Mouse (Mus musculus) erythroid progenitor cell, adult 5-6 weeks (primary cell): ENCODE measurements around the gene Gm815. TPM values are rescaled to one million over a fixed set of nuclear protein-coding genes. Genes with fewer than 3 reads are reported as not detected.

Experiments
- ATAC-seq: replicated peaks from 2 replicates; pipeline ENCODE4 v1.8.0; 2016; ENCODE audit warnings: moderate number of reproducible peaks, mild to moderate bottlenecking, moderate TSS enrichment, inconsistent platforms; ENCODE audit not compliant: poor library complexity, low FRiP score, severe bottlenecking
- total RNA-seq, 2 experiments: library from RNA; stranded (forward) in 1 of 2; stranded (reverse) in 1 of 2; fragments of 150-400 nt in 1 of 2; fragments of 186-747, 209-891 nt in 1 of 2; gene quantifications; 2 replicates each; pipeline versions ENCODE4 v1.2.3 to v1.2.4; 2015 to 2017; ENCODE audit warnings: low replicate concordance in 2 of 2

The Gm815 gene
- total RNA-seq (2015; ENCODE audit: low replicate concordance) (not detected in 2 replicates), total RNA-seq (2017; ENCODE audit: low replicate concordance) (not detected in 2 replicates)

GRCm38 (mm10) chr19:26885616-26886015 is at the start of gene Gm815:
Gene Gm815, plus strand, starts transcription at chr19:26885881.
- ATAC-seq, result no peak

- ATAC-seq, result no peak
These were observed 48.1 kb upstream of the Gm815 start for GRCm38 (mm10) chr19:26837626-26838025.

GRCm38 (mm10) chr19:26843896-26844295 is 41.8 kb upstream of the Gm815 start:
- ATAC-seq, result no peak

GRCm38 (mm10) chr19:26844813-26845212 is 40.9 kb upstream of the Gm815 start:
- no peak for ATAC-seq

- no peak for ATAC-seq
These were observed 40.2 kb upstream of the Gm815 start for GRCm38 (mm10) chr19:26845276-26846016.

DNA sequence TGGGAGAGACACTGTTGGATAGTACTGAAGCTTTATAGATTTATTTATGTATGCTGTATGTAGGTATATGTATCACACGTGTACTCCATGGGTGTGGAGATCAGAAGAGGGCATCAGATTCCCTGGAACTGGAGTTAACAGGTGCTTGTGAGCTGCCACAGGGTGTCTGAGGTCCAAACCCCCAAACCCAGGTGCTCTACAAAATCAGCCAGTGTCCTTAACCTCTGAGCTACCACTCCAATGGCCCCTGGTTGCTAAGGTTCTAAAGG is 39.7 kb upstream of the Gm815 start:
- no peak for ATAC-seq

DNA sequence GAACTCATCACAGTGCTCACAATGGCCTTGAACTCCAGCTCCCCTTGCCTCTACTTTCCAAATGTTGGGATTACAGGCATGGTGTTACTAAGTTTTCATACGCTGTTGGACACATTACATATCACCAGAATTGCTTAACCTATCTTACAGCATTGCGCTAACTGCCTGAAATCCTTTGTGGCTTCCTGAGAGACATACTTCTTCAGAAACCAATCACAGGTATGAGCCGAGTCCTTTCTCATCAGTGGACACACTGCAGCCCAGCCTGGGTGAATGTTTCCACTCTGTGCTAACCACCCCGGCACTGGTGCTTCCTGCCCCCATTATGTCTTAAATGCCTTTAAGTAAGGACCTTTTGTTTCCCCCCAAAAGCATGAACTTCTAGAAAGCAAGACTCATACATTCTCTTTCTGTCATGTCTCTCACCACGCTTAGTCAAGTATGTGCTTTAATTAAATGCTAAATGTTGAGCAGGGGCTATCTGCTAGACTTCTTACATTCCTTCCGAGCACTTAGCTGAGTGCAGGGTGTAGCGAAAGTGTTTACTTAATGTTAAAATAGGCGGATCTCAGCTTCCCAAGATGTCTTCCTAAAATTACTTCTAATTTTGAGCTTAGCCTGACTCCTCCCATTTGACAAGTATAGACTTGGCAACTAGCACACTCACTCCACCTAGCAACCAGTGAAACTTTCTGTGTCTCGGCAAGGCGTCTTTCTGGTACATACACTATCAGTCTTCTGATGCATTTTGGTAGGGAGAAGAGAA is 34.5 kb upstream of the Gm815 start:
- no peak for ATAC-seq

GRCm38 (mm10) chr19:26852325-26852900 is 33.3 kb upstream of the Gm815 start:
- no peak for ATAC-seq

DNA sequence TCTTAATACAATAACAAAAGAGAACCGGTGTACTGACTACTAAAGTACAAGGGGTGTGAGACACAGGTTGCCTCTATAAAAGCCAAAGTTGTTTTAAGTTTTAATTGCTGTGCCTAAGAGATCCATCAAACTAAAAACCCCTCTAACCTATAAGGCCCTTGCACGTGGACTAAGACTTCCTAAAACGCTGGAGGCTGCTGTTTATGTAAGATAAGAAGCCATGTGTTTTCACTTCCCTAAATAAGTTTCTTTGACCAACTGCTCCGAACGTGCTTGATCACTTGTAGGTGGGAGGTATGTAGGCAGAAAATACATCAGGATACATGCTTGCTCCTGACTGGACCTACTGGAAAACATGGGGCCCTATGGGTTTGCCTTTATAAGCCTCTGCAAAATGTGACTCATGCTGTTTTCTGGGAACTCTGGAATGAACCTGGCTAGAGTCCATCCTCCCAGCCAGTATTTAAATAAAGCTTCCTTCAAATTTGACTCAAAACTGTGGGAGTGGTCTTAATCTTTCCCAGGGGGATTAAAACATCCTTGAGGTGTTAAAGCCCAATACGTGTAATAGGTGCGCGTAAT is 31.9 kb upstream of the Gm815 start:
- ATAC-seq, result no peak

GRCm38 (mm10) chr19:26854661-26855060 is 31.0 kb upstream of the Gm815 start:
- ATAC-seq, result no peak

GRCm38 (mm10) chr19:26855152-26855551 is 30.5 kb upstream of the Gm815 start:
- no peak for ATAC-seq

DNA sequence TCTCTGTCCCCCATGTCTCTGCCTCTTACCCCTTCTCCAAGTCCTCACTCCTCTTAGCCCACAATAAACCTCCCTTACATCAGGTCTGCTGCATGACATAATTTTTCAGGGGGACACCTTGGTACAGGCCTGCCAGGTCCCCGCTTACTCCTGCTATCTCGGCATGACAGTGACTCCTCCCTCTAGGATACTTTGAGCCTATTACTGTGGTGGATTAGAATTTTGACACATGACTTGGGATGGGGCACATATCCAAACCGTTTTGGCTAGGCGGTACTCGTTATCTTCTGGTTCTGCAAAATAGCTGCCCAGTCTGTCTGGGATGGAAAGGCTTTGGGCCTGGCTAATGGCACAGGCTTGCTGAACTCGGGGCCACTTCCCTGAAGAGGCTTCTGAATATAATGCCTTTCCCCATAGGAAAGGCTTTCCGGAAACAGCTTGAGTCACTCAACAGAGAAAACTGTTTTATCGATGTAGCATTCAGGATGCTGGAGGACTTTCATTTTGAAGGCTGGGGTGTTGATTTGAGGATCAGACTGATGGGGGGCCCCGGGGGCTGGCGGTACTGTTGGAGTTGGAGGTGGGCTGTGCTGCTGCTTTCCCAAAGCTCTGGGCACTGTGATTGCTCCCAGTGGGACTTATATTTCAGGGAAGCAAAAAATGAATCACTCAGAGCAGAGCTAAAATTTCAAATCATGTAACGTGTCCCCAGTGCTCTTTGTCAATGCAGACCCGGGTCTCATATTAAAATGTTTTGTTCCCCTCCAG is 27.1 kb upstream of the Gm815 start:
- no peak for ATAC-seq

DNA sequence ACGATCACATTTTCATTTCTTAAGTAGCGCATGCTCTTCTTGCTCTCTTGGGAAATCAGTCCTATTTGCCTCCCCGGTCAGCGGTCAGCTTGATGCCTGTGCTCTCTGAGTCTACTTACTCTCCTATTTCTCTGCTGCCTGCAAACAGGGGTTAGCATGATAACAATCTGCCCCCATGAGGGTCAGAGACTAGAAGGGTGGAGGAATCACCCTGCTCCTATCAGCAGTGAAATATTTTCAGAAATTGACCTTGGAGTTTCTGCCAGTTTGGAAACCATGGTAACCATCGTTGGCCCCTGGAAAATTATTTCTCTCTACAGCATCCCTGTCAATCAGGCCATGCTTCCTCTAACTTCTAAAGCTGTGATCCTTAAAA is 26.5 kb upstream of the Gm815 start:
- ATAC-seq, result no peak

- no peak for ATAC-seq
These were observed 22.0 kb upstream of the Gm815 start for GRCm38 (mm10) chr19:26863662-26864061.

GRCm38 (mm10) chr19:26864975-26865690 is 20.5 kb upstream of the Gm815 start:
- no peak for ATAC-seq

- no peak for ATAC-seq
These were observed 19.9 kb upstream of the Gm815 start for GRCm38 (mm10) chr19:26865736-26866135.

GRCm38 (mm10) chr19:26869591-26869990 is 16.1 kb upstream of the Gm815 start:
- ATAC-seq, result no peak

DNA sequence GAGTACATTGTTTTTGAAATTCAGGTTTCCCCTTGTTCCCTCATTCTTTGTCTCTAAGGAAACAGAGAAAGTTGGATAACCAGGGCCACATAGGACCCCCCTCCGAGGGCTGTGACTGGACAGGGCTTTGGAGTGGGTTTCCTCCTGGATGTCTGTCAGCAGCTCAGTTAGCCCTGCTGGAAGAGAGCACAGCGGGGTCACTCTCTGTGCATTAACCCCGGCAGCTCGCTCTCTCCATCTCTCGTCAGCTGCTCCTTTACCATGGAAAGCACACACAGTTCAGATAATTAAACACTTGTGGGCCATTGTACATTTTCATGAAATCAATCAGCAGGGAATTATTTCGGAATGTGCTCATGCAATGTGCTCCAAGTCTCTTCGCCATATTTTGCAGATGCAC is 15.4 kb upstream of the Gm815 start:
- ATAC-seq, result no peak

GRCm38 (mm10) chr19:26871096-26871495 is 14.6 kb upstream of the Gm815 start:
- ATAC-seq, result no peak
